ENCODE assay signal across 8 mouse cellular contexts in the genomic region with DNA sequence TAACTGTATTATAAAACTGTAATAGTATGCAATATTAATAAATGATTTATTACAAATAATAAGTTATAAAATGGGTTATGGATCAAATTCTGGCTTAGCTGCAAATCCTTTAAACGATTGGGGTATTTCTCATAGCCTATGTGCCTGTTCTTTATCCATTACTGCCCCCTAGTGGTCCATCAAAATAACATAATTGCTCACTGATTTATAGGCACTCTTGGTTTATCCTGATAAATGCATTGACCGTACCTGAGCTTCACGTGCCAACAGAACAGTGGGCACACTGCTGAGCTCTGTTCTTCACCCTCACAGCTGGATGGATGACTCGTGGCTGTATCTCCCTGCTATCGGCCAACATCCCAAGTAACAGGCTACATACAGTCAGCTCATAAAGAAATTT. TPM values are rescaled to one million over a fixed set of nuclear protein-coding genes. Genes with fewer than 3 reads are reported as not detected.
A peak's percentile ranks its signal among the peaks of the same experiment; 100 is the strongest.
DNase-seq lines count a peak whose midpoint lies in the region; ATAC-seq and TF ChIP-seq lines count a peak whose summit lies in the region.
"Had no signal": no experiment of that assay in that cellular context is flagged by ENCODE, and none has a peak within 500 bp of the region (broad histone marks: within the 10 kb centered on the region; RNA-seq: fewer than 3 reads in every experiment).

No protein-coding gene starts in this region.

- H3K4me2 ChIP-seq in kidney, embryonic 15.5 days, result no peak overlapping the region
- H3K4me2 ChIP-seq in intestine, embryonic 14.5 days (ENCODE audit: low read length), result no peak overlapping the region
- H3K4me2 ChIP-seq: stomach, embryonic 15.5 days had no signal

- no peaks in the 10 kb centered on the region for H3K36me3 ChIP-seq in kidney, embryonic 15.5 days
- H3K36me3 ChIP-seq in G1E (replicated peaks), result no peaks in the 10 kb centered on the region
- H3K36me3 ChIP-seq in intestine, embryonic 14.5 days (ENCODE audit: control insufficient read depth, insufficient read depth, low read length), result no peaks in the 10 kb centered on the region
- H3K36me3 ChIP-seq: stomach, embryonic 15.5 days had no signal

- no peak for ATAC-seq in kidney, embryonic 15.5 days (replicated peaks; ENCODE audit: low FRiP score)
- ATAC-seq in G1E (ENCODE audit: extremely low read depth, insufficient number of reproducible peaks, low FRiP score, poor library complexity, severe bottlenecking), result no peak
- ATAC-seq in intestine, embryonic 14.5 days (replicated peaks; ENCODE audit: low FRiP score, low TSS enrichment, low read depth), result peak; percentile 45; the same call in 1 of the 2 replicates

- H3K4me3 ChIP-seq in kidney, embryonic 15.5 days (replicated peaks), result no peak overlapping the region
- H3K4me3 ChIP-seq in G1E (ENCODE audit: low read depth, low read length), result no peak overlapping the region
- no peak overlapping the region for H3K4me3 ChIP-seq in intestine, embryonic 14.5 days (ENCODE audit: low read depth, low read length)
- H3K4me3 ChIP-seq: stomach, embryonic 15.5 days had no signal

- H3K9me3 ChIP-seq in kidney, embryonic 15.5 days (replicated peaks), result no peaks in the 10 kb centered on the region
- H3K9me3 ChIP-seq in G1E (replicated peaks), result no peaks in the 10 kb centered on the region
- H3K9me3 ChIP-seq in intestine, embryonic 14.5 days (ENCODE audit: control insufficient read depth, low read length), result no peaks in the 10 kb centered on the region
- H3K9me3 ChIP-seq: stomach, embryonic 15.5 days had no signal

- WGBS in kidney, embryonic 15.5 days, result 17% methylated on average over 5 of the region's 5 CpGs
- 14% methylated on average over 5 of the region's 5 CpGs for WGBS in intestine, embryonic 14.5 days

- peaks cover 15% of the 10 kb centered on the region for H3K4me1 ChIP-seq in kidney, embryonic 15.5 days
- no peaks in the 10 kb centered on the region for H3K4me1 ChIP-seq in G1E (ENCODE audit: insufficient read depth, low read depth, low read length)
- H3K4me1 ChIP-seq in intestine, embryonic 14.5 days (replicated peaks; ENCODE audit: control insufficient read depth, insufficient read depth, low read length), result peaks cover 6% of the 10 kb centered on the region

- peak; percentile 49 for DNase-seq in kidney, postnatal 14 days
- DNase-seq in G1E (ENCODE audit: low spot score), result peak; percentile 50
- DNase-seq in c-Kit-positive CD71-negative TER-119-negative erythroid progenitor cells, embryonic 14.5 days (ENCODE audit: low read depth), result peak; percentile 45
- no peak for DNase-seq in intestine, embryonic 14.5 days (ENCODE audit: low spot score)
- DNase-seq in retina, postnatal 1 day, result peak; percentile 80
- DNase-seq in urinary bladder, postnatal 25 days (ENCODE audit: low spot score), result no peak

- no peak overlapping the region for H3K9ac ChIP-seq in kidney, embryonic 15.5 days
- no peak overlapping the region for H3K9ac ChIP-seq in intestine, embryonic 14.5 days (ENCODE audit: low read length)
- H3K9ac ChIP-seq: stomach, embryonic 15.5 days had no signal

- no peak; the same call in 1 of the 2 replicates for TF ChIP-seq CTCF in G1E (IDR thresholded peaks at IDR 0.05; ENCODE audit: low read depth, low read length)

- peaks cover 4% of the 10 kb centered on the region; the same call in 1 of the 2 replicates for H3K27me3 ChIP-seq in kidney, embryonic 15.5 days
- peaks cover 19% of the 10 kb centered on the region for H3K27me3 ChIP-seq in G1E (ENCODE audit: insufficient read depth, low read length)
- no peaks in the 10 kb centered on the region for H3K27me3 ChIP-seq in intestine, embryonic 14.5 days (replicated peaks; ENCODE audit: control insufficient read depth, insufficient read depth, low read length)
- H3K27me3 ChIP-seq: stomach, embryonic 15.5 days had no signal

- no peak overlapping the region for H3K27ac ChIP-seq in kidney, embryonic 15.5 days
- no peak overlapping the region for H3K27ac ChIP-seq in intestine, embryonic 14.5 days (ENCODE audit: low read depth)
- H3K27ac ChIP-seq: stomach, embryonic 15.5 days had no signal

RNA-seq across cellular contexts. Expression of a gene that starts 7.5 kb away (rescaled TPM):
- 45.3 and 47.4 TPM in 2 replicates for polyA plus RNA-seq in kidney, embryonic 15.5 days (2015; fragmentation: Nextera tagmentation; extraction: Ambion mirVana)
- total RNA-seq in G1E (2014; fragmentation: Nextera tagmentation) (328 and 335 TPM in 2 replicates), G1E (2017) (103 and 112 TPM in 2 replicates)
- 1,118 and 1,562 TPM in 2 replicates for polyA plus RNA-seq in G1E (2012)
- 72.1 and 72.2 TPM in 2 replicates for polyA plus RNA-seq in intestine, embryonic 14.5 days (2014; fragmentation: Nextera tagmentation; extraction: Ambion mirVana)

RNA-seq across cellular contexts. Expression of a gene that starts 21.3 kb away (rescaled TPM):
- polyA plus RNA-seq in kidney, embryonic 15.5 days (2015; fragmentation: Nextera tagmentation; extraction: Ambion mirVana), result 44.2 and 47.7 TPM in 2 replicates
- total RNA-seq in G1E (2014; fragmentation: Nextera tagmentation) (not detected in 2 replicates), G1E (2017) (0.05 TPM in 1 of 2 replicates, not detected in the other)
- polyA plus RNA-seq in G1E (2012), result not detected in 2 replicates
- polyA plus RNA-seq in intestine, embryonic 14.5 days (2014; fragmentation: Nextera tagmentation; extraction: Ambion mirVana), result 16.0 and 16.8 TPM in 2 replicates

RNA-seq across cellular contexts. Expression of a gene that starts 53.3 kb away (rescaled TPM):
- polyA plus RNA-seq in kidney, embryonic 15.5 days (2015; fragmentation: Nextera tagmentation; extraction: Ambion mirVana), result 0.25 and 0.49 TPM in 2 replicates
- total RNA-seq in G1E (2014; fragmentation: Nextera tagmentation) (not detected in 2 replicates), G1E (2017) (not detected in 2 replicates)
- not detected in 2 replicates for polyA plus RNA-seq in G1E (2012)
- polyA plus RNA-seq in intestine, embryonic 14.5 days (2014; fragmentation: Nextera tagmentation; extraction: Ambion mirVana), result not detected in 2 replicates
- polyA plus RNA-seq: stomach, embryonic 15.5 days had no signal

Comparison
In these comparisons a context has a peak if more than half of its experiments do, and no peak if none do; other contexts are left out.
1. DNase-seq: peak in kidney, postnatal 14 days (single experiment), G1E (single experiment), c-Kit-positive CD71-negative TER-119-negative erythroid progenitor cells, embryonic 14.5 days (single experiment) and retina, postnatal 1 day (single experiment); none in intestine, embryonic 14.5 days (single experiment) and urinary bladder, postnatal 25 days (single experiment).
2. RNA of a gene that starts 7.5 kb away (polyA plus RNA-seq): 1,118 to 1,562 TPM in G1E; 72.1 to 72.2 TPM in intestine, embryonic 14.5 days and 45.3 to 47.4 TPM in kidney, embryonic 15.5 days; every median in the first group is over 10 times any median in the second.
3. RNA of a gene that starts 21.3 kb away (polyA plus RNA-seq): 44.2 to 47.7 TPM in kidney, embryonic 15.5 days and 16.0 to 16.8 TPM in intestine, embryonic 14.5 days; not detected in G1E; every median in the first group is over 10 times any median in the second.